Mouse (Mus musculus) megakaryocyte-erythroid progenitor cell, adult 5-6 weeks (primary cell): ENCODE measurements around the gene Ssxb9. TPM values are rescaled to one million over a fixed set of nuclear protein-coding genes. Genes with fewer than 3 reads are reported as not detected.
"Not testable (repeated sequence)": the region's sequence is repeated elsewhere in the genome, so short reads cannot be mapped to it uniquely, and the experiment has no call there.

Experiments used
- ATAC-seq: replicated peaks from 2 replicates; pipeline ENCODE4 v1.8.0; 2016; ENCODE audit warnings: mild to moderate bottlenecking, inconsistent platforms; ENCODE audit not compliant: severe bottlenecking, poor library complexity, low FRiP score, low TSS enrichment
- total RNA-seq, 2 experiments: library from RNA; stranded (forward) in 1 of 2; stranded (reverse) in 1 of 2; fragments of 200-1000, 215-1000 nt in 1 of 2; fragments of >200 nt in 1 of 2; fragmentation: Nextera tagmentation in 1 of 2; gene quantifications; 2 replicates each; pipeline ENCODE4 v1.2.3; 2014 to 2017

The Ssxb9 gene
- total RNA-seq (2014; fragmentation: Nextera tagmentation) = not detected in 2 replicates
- not detected in 2 replicates for total RNA-seq (2017)

DNA sequence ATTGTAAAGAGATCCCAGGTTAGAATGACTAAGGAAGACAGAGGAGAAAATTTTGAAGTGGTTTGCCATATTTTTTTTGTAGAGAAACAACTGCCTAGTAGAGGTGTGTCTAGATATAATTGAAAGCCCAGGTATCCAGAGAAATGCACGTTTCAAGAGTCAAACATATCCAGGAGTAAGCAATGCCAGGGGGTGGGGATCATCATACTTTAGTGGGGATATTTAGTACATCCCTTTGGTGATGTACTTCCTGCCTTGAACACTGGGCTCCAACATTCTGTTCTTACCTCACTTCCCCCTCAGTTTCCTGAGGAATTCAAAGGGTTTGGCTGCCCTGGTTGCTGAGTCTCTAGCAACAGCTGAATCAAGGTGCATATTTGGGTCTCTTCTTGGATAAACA is at the start of gene Ssxb9:
Gene Ssxb9 (plus strand): TSS at position 301 of the 400 bp plus-strand sequence.
- ATAC-seq = not testable (repeated sequence)

DNA sequence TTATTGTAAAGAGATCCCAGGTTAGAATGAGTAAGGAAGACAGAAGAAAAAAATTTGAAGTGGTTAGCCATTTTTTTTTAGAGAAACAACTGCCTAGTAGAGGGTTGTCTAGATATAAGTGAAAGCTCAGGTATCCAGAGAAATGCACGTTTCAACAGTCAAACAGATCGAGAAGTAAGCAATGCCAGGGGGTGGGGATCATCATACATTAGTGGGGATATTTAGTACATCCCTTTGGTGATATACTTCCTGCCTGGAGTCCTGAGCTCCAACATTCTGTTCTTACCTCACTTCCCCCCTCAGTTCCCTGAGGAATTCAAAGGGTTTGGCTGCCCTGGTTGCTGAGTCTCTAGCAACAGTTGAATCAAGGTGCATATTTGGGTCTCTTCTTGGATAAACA is 39.7 kb upstream of the Ssxb9 start, which contains the start of gene Ssxb10:
Gene Ssxb10 (plus strand): TSS at position 301 of the 400 bp plus-strand sequence.
- no peak for ATAC-seq

DNA sequence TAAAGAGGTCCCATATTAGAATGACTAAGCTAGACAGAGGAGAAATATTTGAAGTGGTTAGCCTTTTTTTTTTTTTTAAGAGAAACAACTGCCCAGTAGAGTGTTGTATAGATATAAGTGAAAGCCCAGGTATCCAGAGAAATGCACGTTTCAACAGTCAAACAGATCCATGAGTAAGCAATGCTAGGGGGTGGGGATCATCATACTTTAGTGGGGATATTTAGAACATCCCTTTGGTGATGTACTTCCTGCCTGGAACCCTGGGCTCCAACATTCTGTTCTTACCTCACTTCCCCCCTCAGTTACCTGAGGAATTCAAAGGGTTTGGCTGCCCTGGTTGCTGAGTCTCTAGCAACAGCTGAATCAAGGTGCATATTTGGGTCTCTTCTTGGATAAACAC is 46.2 kb downstream of the Ssxb9 start, which contains the start of gene Ssxb1:
Gene Ssxb1 (plus strand): TSS at position 301 of the 400 bp plus-strand sequence.
- ATAC-seq = not testable (repeated sequence)

Other genes starting within 250 kb of the Ssxb9 start
- gene Wdr13, start 234.1 kb upstream of the Ssxb9 start, total RNA-seq (2014; fragmentation: Nextera tagmentation) = 23.0 TPM in 2 replicates
- 14.9 and 26.6 TPM in 2 replicates for gene Wdr13, start 234.1 kb upstream of the Ssxb9 start, total RNA-seq (2017)
- 798 and 978 TPM in 2 replicates for gene Rbm3, start 221.1 kb upstream of the Ssxb9 start, total RNA-seq (2014; fragmentation: Nextera tagmentation)
- 1,469 and 1,492 TPM in 2 replicates for gene Rbm3, start 221.1 kb upstream of the Ssxb9 start, total RNA-seq (2017)
- 8.4 and 13.1 TPM in 2 replicates for gene Tbc1d25, start 190.8 kb upstream of the Ssxb9 start, total RNA-seq (2014; fragmentation: Nextera tagmentation)
- gene Tbc1d25, start 190.8 kb upstream of the Ssxb9 start, total RNA-seq (2017) = 4.8 and 6.9 TPM in 2 replicates
- gene Ebp, start 173.5 kb upstream of the Ssxb9 start, total RNA-seq (2014; fragmentation: Nextera tagmentation) = 31.3 and 44.2 TPM in 2 replicates
- gene Ebp, start 173.5 kb upstream of the Ssxb9 start, total RNA-seq (2017) = 46.6 and 58.9 TPM in 2 replicates
- 2.3 TPM in 1 of 2 replicates, not detected in the other for gene Porcn, start 160.5 kb upstream of the Ssxb9 start, total RNA-seq (2014; fragmentation: Nextera tagmentation)
- 1.5 TPM in 1 of 2 replicates, not detected in the other for gene Porcn, start 160.5 kb upstream of the Ssxb9 start, total RNA-seq (2017)
- 51.2 and 86.0 TPM in 2 replicates for gene Ftsj1, start 114.6 kb upstream of the Ssxb9 start, total RNA-seq (2014; fragmentation: Nextera tagmentation)
- gene Ftsj1, start 114.6 kb upstream of the Ssxb9 start, total RNA-seq (2017) = 31.5 and 49.2 TPM in 2 replicates
- 97.9 and 114 TPM in 2 replicates for gene Slc38a5, start 95.8 kb upstream of the Ssxb9 start, total RNA-seq (2014; fragmentation: Nextera tagmentation)
- gene Slc38a5, start 95.8 kb upstream of the Ssxb9 start, total RNA-seq (2017) = 50.5 and 88.6 TPM in 2 replicates
- not detected in 2 replicates for gene Ssxb10, start 39.6 kb upstream of the Ssxb9 start, total RNA-seq (2014; fragmentation: Nextera tagmentation)
- gene Ssxb10, start 39.6 kb upstream of the Ssxb9 start, total RNA-seq (2017) = not detected in 2 replicates
- not detected in 2 replicates for gene Ssxb1, start 46.3 kb downstream of the Ssxb9 start, total RNA-seq (2014; fragmentation: Nextera tagmentation)
- gene Ssxb1, start 46.3 kb downstream of the Ssxb9 start, total RNA-seq (2017) = not detected in 2 replicates
- gene Ssxb2, start 94.7 kb downstream of the Ssxb9 start, total RNA-seq (2014; fragmentation: Nextera tagmentation) = not detected in 2 replicates
- gene Ssxb2, start 94.7 kb downstream of the Ssxb9 start, total RNA-seq (2017) = not detected in 2 replicates
- not detected in 2 replicates for gene Gm14459, start 158.0 kb downstream of the Ssxb9 start, total RNA-seq (2014; fragmentation: Nextera tagmentation)
- gene Gm14459, start 158.0 kb downstream of the Ssxb9 start, total RNA-seq (2017) = not detected in 2 replicates
- not detected in 2 replicates for gene Ssxb6, start 181.3 kb downstream of the Ssxb9 start, total RNA-seq (2014; fragmentation: Nextera tagmentation)
- gene Ssxb6, start 181.3 kb downstream of the Ssxb9 start, total RNA-seq (2017) = not detected in 2 replicates
- not detected in 2 replicates for gene Ssxb3, start 224.8 kb downstream of the Ssxb9 start, total RNA-seq (2014; fragmentation: Nextera tagmentation)
- gene Ssxb3, start 224.8 kb downstream of the Ssxb9 start, total RNA-seq (2017) = not detected in 2 replicates